19 mouse cellular contexts compared by ENCODE assay signal in genomic region chr7:103810296-103810695, GRCm38 (mm10). TPM values are rescaled to one million over a fixed set of nuclear protein-coding genes. Genes with fewer than 3 reads are reported as not detected.
"Had no signal": no experiment of that assay in that cellular context is flagged by ENCODE, and none has a peak within 500 bp of the region (broad histone marks: within the 10 kb centered on the region; RNA-seq: fewer than 3 reads in every experiment).

No protein-coding gene starts in this region.

- DNase-seq: kidney, adult 18-20 months; kidney, postnatal 10 days; left cerebral cortex, postnatal 4 days; lung, adult 18-20 months; spleen, adult 18-20 months; thymus, adult 18-20 months; thymus, postnatal 14 days had no signal

- H3K9ac ChIP-seq: limb, embryonic 13.5 days; midbrain, embryonic 13.5 days had no signal

- H3K4me2 ChIP-seq: limb, embryonic 13.5 days; midbrain, embryonic 13.5 days had no signal

- H3K27ac ChIP-seq: limb, embryonic 13.5 days; midbrain, embryonic 13.5 days had no signal

- H3K27me3 ChIP-seq: limb, embryonic 13.5 days; midbrain, embryonic 13.5 days had no signal

- H3K4me3 ChIP-seq: limb, embryonic 13.5 days; midbrain, embryonic 13.5 days had no signal

- H3K36me3 ChIP-seq: limb, embryonic 13.5 days; midbrain, embryonic 13.5 days had no signal

- H3K9me3 ChIP-seq: limb, embryonic 13.5 days; midbrain, embryonic 13.5 days had no signal

- H3K4me1 ChIP-seq: limb, embryonic 13.5 days; midbrain, embryonic 13.5 days had no signal

- ATAC-seq: midbrain, embryonic 13.5 days had no signal

RNA-seq across cellular contexts. Expression of gene Olfr67, which starts 18.7 kb away (rescaled TPM):
- total RNA-seq: layer of hippocampus, adult 8-10 months; layer of hippocampus, postnatal 14 days; left cerebral cortex, adult 18-20 months; left cerebral cortex, postnatal 10 days; left cerebral cortex, postnatal 4 days; midbrain, postnatal 0 days had no signal
- polyA plus RNA-seq: kidney, embryonic 14.5 days; large intestine, adult 2 months; limb, embryonic 13.5 days; lung, embryonic 16.5 days; midbrain, embryonic 13.5 days; midbrain, postnatal 0 days; neural tube, embryonic 14.5 days; stomach, embryonic 14.5 days had no signal

RNA-seq across cellular contexts. Expression of gene Hbb-bh2, which starts 30.0 kb away (rescaled TPM):
- total RNA-seq: layer of hippocampus, adult 8-10 months; layer of hippocampus, postnatal 14 days; left cerebral cortex, adult 18-20 months; left cerebral cortex, postnatal 10 days; left cerebral cortex, postnatal 4 days; midbrain, postnatal 0 days had no signal
- polyA plus RNA-seq: kidney, embryonic 14.5 days; large intestine, adult 2 months; limb, embryonic 13.5 days; lung, embryonic 16.5 days; midbrain, embryonic 13.5 days; midbrain, postnatal 0 days; neural tube, embryonic 14.5 days; stomach, embryonic 14.5 days had no signal

RNA-seq across cellular contexts. Expression of gene Olfr68, which starts 30.8 kb away (rescaled TPM):
- total RNA-seq: layer of hippocampus, adult 8-10 months; layer of hippocampus, postnatal 14 days; left cerebral cortex, adult 18-20 months; left cerebral cortex, postnatal 10 days; left cerebral cortex, postnatal 4 days; midbrain, postnatal 0 days had no signal
- polyA plus RNA-seq: kidney, embryonic 14.5 days; large intestine, adult 2 months; limb, embryonic 13.5 days; lung, embryonic 16.5 days; midbrain, embryonic 13.5 days; midbrain, postnatal 0 days; neural tube, embryonic 14.5 days; stomach, embryonic 14.5 days had no signal
